Mouse (Mus musculus) bone marrow, adult 2 months (tissue): ENCODE results near the gene Spp2. TPM values are rescaled to one million over a fixed set of nuclear protein-coding genes. Genes with fewer than 3 reads are reported as not detected.

Experiments used
- H3K27ac ChIP-seq: fragments of 200-500 bp; 2 replicates; pipeline ENCODE4 v1.5.1; 2012; ENCODE audit warnings: low read depth, mild to moderate bottlenecking, control low read depth, inconsistent platforms, low read length; ENCODE audit not compliant: control insufficient read depth, poor library complexity, insufficient read depth
- H3K4me1 ChIP-seq: fragments of 200-500 bp; 2 replicates; pipeline ENCODE4 v1.6.1; 2011; ENCODE audit warnings: low read length; ENCODE audit not compliant: control insufficient read depth, insufficient read depth
- H3K4me3 ChIP-seq: fragments of 200-500 bp; replicated peaks from 2 replicates; pipeline ENCODE3; 2011; ENCODE audit warnings: mild to moderate bottlenecking, low read depth, low read length, control low read depth; ENCODE audit not compliant: control insufficient read depth
- CTCF ChIP-seq: fragments of 200-500 bp; IDR thresholded peaks from 2 replicates; pipeline ENCODE4 v1.5.1; 2011; ENCODE audit warnings: low read length, control low read depth; ENCODE audit not compliant: control insufficient read depth, insufficient read depth
- POLR2A ChIP-seq: fragments of 200-500 bp; IDR thresholded peaks from 2 replicates; pipeline ENCODE4 v1.6.1; 2011; ENCODE audit warnings: low read depth, mild to moderate bottlenecking, control low read depth, low read length, borderline replicate concordance; ENCODE audit not compliant: control insufficient read depth
- WGBS: fragments of 180-500 bp; shearing (Covaris S2); methylation state at CpG from one replicate; pipeline ENCODE4 v1.1.7; 2018; 5-methylcytosine and 5-hydroxymethylcytosine counted together
- polyA plus RNA-seq: library from polyadenylated mRNA; stranded (reverse); fragments of >200 nt; gene quantifications from 2 replicates; pipeline ENCODE4 v1.2.4, GENCODE M21; 2011; ENCODE audit warnings: low replicate concordance; ENCODE audit not compliant: missing spikeins, insufficient read depth, insufficient read length

Spp2 gene
- polyA plus RNA-seq, 1 experiment = 4.0 TPM

GRCm38 (mm10) chr1:88427987-88428741, 21.4 kb downstream of the Spp2 start:
- TF ChIP-seq POLR2A = no peak
- no peak for TF ChIP-seq CTCF
- no peak overlapping the region for H3K4me3 ChIP-seq
- no peak overlapping the region for H3K27ac ChIP-seq
- no peaks in the 10 kb centered on the region for H3K4me1 ChIP-seq
- 83% methylated on average over 11 of the region's 11 CpGs for WGBS

DNA sequence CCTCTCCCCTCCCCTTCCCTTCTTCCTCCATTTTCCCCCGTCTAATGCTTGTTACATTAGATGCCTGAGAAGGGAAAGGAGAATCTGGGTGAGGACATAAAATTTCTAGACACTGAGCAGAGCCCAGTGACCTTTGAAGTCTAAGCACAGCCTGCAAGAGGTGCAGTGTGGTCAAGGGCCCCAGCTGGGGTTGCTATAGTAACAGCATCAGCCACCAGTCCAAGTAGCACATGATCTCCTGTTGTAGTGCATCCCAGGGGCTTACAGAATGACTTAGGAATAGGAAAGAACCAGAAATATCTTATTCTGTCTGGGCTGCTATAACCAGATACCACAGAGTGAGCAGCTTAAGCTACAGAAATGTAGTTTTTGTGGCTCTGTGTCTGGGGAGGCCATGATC, 22.7 kb downstream of the Spp2 start:
- Histone ChIP-seq H3K27ac (no peak overlapping the region), H3K4me1 (no peaks in the 10 kb centered on the region), H3K4me3 (no peak overlapping the region)
- TF ChIP-seq POLR2A (no peak), CTCF (no peak)
- WGBS = 25% methylated on average over 1 of the region's 1 CpGs

GRCm38 (mm10) chr1:88431262-88431661, 24.5 kb downstream of the Spp2 start:
- no peak for TF ChIP-seq POLR2A
- TF ChIP-seq CTCF = no peak
- no peaks in the 10 kb centered on the region for H3K4me1 ChIP-seq
- 86% methylated on average over 4 of the region's 4 CpGs for WGBS
- H3K4me3 ChIP-seq = no peak overlapping the region
- no peak overlapping the region for H3K27ac ChIP-seq

DNA sequence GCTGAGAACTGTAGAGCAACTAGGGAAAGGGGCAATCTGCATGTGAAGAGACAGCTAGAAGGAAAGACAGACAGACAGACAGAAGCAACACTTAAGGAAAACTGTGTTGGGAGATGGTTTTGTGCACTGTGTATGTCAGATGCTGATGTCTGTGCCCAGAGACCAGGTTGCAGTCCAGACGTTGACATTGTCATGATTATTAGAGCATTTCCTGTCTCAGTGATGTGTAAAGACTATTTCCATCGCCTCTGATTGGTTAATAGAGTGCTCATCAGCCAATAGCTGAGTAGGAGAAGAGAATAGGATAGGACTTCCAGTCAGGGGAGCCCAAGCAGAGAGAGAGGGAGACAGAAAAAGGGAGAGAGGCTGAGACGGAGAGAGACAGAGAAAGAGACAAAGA, 25.8 kb downstream of the Spp2 start:
- no peak for TF ChIP-seq CTCF
- TF ChIP-seq POLR2A = no peak
- no peak overlapping the region for H3K27ac ChIP-seq
- H3K4me3 ChIP-seq = no peak overlapping the region
- 49% methylated on average over 3 of the region's 3 CpGs for WGBS
- no peaks in the 10 kb centered on the region for H3K4me1 ChIP-seq

DNA sequence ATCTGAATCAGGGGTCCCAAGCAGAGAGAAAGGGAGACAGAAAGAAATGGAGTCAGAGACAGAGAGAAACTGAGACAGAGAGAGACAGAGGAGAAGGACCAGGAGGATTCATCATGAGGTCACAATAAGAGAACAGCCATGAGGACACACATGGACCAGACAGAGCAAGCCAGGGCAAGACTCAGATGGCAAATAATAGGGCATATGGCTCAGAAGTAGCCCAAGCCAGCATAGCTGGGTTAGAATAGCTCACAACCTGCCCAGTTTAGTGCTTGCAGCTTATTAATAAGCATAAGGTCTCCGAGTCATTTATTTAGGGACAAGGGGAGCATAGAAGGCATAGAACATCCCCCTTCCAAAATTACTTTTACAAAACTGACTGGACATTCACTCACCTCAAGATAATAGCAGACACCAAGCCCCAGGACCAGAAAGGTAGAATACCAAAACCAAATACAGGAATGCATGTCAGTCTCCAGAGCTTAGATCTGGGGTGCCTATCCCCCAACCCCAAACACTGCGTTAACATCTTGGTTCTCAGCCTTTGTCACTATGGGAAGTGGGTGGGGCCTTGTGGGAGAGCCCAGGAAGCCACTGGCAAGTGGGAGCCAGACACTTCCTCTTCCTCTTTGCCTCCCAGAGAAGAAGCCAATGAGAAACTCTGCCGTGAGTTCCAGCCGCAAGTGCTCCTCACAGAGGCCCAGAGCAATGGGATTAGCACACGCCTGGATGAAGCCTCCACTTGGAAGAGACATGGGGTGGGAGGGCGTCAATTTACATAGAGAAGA, 26.5 kb downstream of the Spp2 start:
- no peaks in the 10 kb centered on the region for H3K4me1 ChIP-seq
- 32% methylated on average over 6 of the region's 6 CpGs for WGBS
- H3K4me3 ChIP-seq = no peak overlapping the region
- TF ChIP-seq CTCF (no peak), POLR2A (no peak)
- H3K27ac ChIP-seq = no peak overlapping the region

DNA sequence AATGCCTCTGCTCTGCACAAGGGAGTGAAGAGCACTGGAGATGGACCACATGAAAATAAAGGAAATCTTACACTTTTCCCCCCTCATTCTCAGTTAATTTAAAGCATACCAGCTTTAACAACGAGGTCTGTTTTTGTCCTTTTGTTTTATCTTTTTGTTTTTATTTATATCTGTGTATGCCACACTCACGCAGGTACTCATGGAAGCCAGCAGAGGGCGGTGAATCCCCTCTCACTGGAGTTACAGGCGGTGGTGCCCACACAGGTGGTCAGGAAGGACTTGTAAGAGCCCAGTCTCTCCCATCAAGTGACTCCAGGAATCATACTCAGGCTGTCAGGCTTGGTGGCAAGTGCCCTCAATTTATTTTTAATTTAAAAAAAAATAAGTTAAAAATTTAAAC, 27.3 kb downstream of the Spp2 start:
- Histone ChIP-seq H3K4me1 (no peaks in the 10 kb centered on the region), H3K27ac (no peak overlapping the region), H3K4me3 (no peak overlapping the region)
- TF ChIP-seq POLR2A = no peak
- no peak for TF ChIP-seq CTCF
- 79% methylated on average over 4 of the region's 4 CpGs for WGBS

DNA sequence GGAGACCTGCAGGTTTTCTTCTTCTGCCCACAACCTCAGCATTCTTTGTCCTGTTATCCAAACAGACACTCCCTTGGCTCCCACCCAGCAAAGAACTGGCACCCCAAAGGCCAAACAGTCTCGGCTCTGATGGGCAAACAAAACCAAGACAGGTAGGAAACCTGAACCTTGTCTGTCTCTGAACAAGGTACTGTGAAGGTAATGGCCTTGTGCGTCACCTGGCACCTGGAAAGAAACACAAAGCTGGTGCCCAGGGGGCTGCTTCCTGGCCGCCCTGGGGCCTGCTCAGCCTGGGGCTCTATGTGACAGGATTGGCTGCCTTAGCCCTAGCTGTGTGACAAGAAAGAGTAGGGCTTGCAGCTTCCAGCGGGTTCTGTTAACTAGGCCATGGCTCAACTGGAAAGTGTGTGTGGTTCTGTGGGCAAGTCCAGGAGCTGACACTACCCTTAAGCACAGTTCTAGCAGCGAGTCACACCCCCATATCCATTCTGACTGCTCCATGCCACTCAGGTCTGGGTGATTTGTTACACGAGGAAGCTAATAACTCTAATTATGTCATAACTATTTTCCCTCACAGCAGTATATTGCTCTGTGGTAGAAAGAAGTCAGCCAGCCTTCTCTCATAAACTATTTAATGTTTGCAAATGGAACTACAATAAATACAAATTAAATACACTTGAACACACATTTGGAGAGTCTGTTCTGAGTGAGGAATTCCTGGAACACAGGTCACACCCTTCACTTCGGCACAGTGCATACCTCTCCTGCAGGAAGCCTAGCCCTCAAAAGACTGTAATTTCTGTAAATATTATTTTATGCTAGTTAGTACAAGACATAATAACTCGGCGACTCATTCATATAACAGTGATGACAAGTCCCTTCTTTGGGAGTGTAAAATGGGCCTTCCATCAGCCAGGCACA, 30.7 kb downstream of the Spp2 start:
- H3K27ac ChIP-seq = no peak overlapping the region
- no peak overlapping the region for H3K4me3 ChIP-seq
- 75% methylated on average over 9 of the region's 9 CpGs for WGBS
- TF ChIP-seq POLR2A (no peak), CTCF (no peak)
- H3K4me1 ChIP-seq = no peaks in the 10 kb centered on the region

DNA sequence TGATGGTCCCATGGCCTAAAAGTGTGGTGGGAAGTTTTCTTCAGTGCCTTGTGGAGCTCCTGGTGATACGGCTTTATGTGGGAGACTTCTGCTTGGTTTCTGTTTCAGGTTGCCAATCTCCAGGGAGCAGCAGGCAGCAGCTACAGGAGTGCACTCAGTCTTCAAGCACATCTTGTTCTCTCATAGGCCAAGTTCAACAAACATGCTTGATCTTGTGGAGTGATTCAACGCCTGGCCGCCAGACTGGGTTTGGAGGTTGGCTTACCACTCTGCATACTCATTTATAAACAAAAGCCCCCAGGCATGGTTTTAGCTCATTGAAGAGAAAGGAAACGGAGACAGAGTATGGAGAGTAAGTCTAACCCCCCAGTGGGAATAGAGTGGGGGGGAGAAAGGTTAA, 36.6 kb downstream of the Spp2 start:
- WGBS = 82% methylated on average over 4 of the region's 4 CpGs
- Histone ChIP-seq H3K27ac (no peak overlapping the region), H3K4me1 (no peaks in the 10 kb centered on the region), H3K4me3 (no peak overlapping the region)
- TF ChIP-seq POLR2A = no peak
- TF ChIP-seq CTCF = no peak
